Mouse (Mus musculus) testis, adult 10 weeks (tissue): ENCODE measurements around the gene Lrrc58. TPM values are rescaled to one million over a fixed set of nuclear protein-coding genes. Genes with fewer than 3 reads are reported as not detected.

Experiments used
- polyA plus RNA-seq: library from polyadenylated mRNA; stranded (reverse); fragments of 350-450 nt; fragmentation: Illumina TruSeq; extraction: RNeasy Lipid Tissue Mini Kit (QIAGEN cat#74804); gene quantifications from one replicate; pipeline ENCODE4 v1.2.3, GENCODE M21; 2014; ENCODE audit warnings: low read depth, low replicate concordance

The Lrrc58 gene
- polyA plus RNA-seq: 28.1 TPM

GRCm38 (mm10) chr16:37867791-37868505 lies at the start of gene Lrrc58:
Lrrc58 (plus strand) TSS chr16:37868389.

GRCm38 (mm10) chr16:37861029-37861428 lies 7.2 kb upstream of the Lrrc58 start, which contains the start of gene Gm36028:
Gm36028 (minus strand) TSS chr16:37861146.

GRCm38 (mm10) chr16:37916138-37916817 lies 48.1 kb downstream of the Lrrc58 start, which contains the start of gene Gpr156:
Gpr156 (plus strand) TSS chr16:37916496.

Other genes starting within 250 kb of the Lrrc58 start
- 129 TPM for gene Ndufb4, start 213.9 kb upstream of the Lrrc58 start, polyA plus RNA-seq
- gene Fstl1, start 91.5 kb upstream of the Lrrc58 start, polyA plus RNA-seq: 8.6 TPM
- gene Gm36028, start 7.2 kb upstream of the Lrrc58 start, polyA plus RNA-seq: 1.7 TPM
- gene Gpr156, start 48.1 kb downstream of the Lrrc58 start, polyA plus RNA-seq: 0.80 TPM
- gene Gsk3b, start 220.6 kb downstream of the Lrrc58 start, polyA plus RNA-seq: 300 TPM